Mouse (Mus musculus): ENCODE measurements at regions not wholly inside any gene's neighbourhood (a gene's known extent, or its start where the extent isn't known, plus 50 kb on each side); places are given as distances from the start of the nearest gene placed in this dataset.

DNA sequence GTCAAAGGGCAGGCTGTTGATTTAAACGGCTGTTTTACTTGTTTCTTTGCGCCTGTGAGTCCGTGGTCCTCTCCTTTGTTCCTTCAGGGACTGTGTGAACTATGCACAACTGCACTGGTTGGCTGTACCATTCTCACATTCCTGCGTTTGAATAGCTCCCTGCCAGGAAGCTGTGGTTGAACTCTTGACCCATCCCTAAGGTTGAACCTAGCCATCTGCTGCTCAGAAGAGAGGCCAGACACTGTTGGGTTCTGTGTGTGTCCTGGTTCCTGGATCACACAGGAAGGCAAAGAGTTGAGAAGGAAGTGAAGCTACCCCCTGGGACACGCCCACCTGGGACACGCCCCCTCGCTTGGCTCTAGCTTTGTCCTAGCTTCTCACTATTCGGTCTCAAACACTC lies 149.3 kb upstream of the Ubl3 start:
- no peak for TF ChIP-seq CTCF (IDR thresholded peaks at IDR 0.05; ENCODE audit: control insufficient read depth, insufficient read depth, low read length)
- no peak for TF ChIP-seq POLR2A (IDR thresholded peaks at IDR 0.05; ENCODE audit: borderline replicate concordance, control insufficient read depth, low read depth, low read length)
